Mouse (Mus musculus): ENCODE measurements around the gene Sgcd.

- TF ChIP-seq ZNF384 (IDR thresholded peaks at IDR 0.05; ENCODE audit: low read depth, low read length) (no peak), CHD2 (IDR thresholded peaks at IDR 0.05; ENCODE audit: low read depth, low read length) (no peak), MAFK (IDR thresholded peaks at IDR 0.05; ENCODE audit: insufficient read depth, low read depth, low read length) (no peak)
Observed at GRCm38 (mm10) chr11:47120874-47121273, 867.9 kb downstream of the Sgcd start.
